Mouse (Mus musculus) heart, adult 2 months (tissue): ENCODE data around the gene Meis1.
A peak's percentile ranks its signal among the peaks of the same experiment; 100 is the strongest.

ENCODE experiments used
- CTCF ChIP-seq: fragments of 200-600 bp; IDR thresholded peaks from 2 replicates; pipeline ENCODE4 v1.8.1; 2022; ENCODE audit warnings: antibody characterized with exemption, mild to moderate bottlenecking, moderate library complexity
- POLR2A ChIP-seq: fragments of 200-500 bp; IDR thresholded peaks from 2 replicates; pipeline ENCODE4 v1.6.1; 2011; ENCODE audit warnings: mild to moderate bottlenecking, low read depth, low read length, control low read depth; ENCODE audit not compliant: insufficient read depth

DNA sequence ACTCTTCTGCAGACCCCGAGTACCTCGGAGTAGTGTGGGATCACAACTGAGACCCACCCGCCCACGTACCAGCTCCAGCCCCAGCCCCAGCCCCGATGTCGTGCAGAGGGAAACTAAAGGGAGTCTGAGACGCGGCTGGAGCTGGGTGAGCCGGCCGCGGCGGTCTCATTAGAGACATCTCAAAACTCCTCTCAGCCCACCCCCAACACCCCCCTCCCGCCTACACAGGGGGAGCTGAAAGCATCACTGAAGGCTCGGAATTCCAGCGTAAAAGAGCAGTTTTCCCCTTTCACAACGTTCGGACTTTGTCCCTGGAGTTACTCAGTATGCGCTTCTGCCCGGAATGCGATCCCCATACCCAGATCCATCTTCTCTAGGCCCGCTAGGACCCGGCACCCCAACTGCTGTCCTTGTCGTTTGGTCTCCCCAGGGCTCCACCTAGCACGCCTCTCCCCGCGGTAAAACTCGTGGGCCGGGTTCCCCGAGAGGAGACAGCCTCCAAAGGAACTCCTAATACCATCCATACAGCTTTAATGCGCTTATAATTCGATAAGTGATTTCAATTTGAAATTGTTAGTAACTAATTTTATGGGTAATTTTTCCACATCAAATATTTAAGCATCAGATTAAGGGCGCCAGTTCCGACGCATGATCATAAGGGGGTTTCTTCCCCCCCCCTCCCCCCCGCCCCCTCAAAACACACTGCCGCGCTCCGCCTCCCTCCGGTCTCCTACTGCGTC lies 141.7 kb downstream of the Meis1 start:
- TF ChIP-seq CTCF (peak; percentile 60; the same call in 1 of the 2 replicates), POLR2A (no peak)
